Mouse (Mus musculus): ENCODE results near the gene Oprm1. TPM values are rescaled to one million over a fixed set of nuclear protein-coding genes. Genes with fewer than 3 reads are reported as not detected.

The Oprm1 gene
- polyA plus RNA-seq, 1 experiment from 2014 or later: not detected

DNA sequence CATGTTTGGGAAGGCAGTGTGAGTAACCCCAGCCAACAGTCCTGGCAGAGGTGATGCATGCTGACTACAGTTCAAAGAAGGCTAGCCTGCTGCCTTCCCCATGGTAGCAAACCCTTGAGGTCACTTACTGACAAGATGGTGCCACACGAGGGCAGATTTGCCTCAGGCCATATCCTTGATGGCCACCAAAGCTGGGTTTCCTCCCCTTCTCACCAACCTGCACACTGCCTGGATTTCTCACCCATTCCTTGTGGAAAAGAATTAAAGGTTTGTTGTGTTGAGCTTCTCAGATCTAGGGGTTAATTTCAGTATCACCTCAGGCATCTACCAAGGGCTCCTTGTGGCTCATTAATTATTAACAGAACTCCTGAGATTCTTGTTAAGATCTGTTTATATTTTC lies 256.9 kb downstream of the Oprm1 start:
- Histone ChIP-seq H3K4me1 (no peaks in the 10 kb centered on the region), H3K9me3 (replicated peaks) (no peaks in the 10 kb centered on the region), H3K27me3 (no peaks in the 10 kb centered on the region), H3K4me3 (replicated peaks) (no peak overlapping the region), H3K9ac (no peak overlapping the region), H3K36me3 (no peaks in the 10 kb centered on the region), H3K27ac (replicated peaks) (no peak overlapping the region), H3K4me2 (replicated peaks) (no peak overlapping the region)
- ATAC-seq (ENCODE audit: insufficient number of reproducible peaks, low FRiP score, low TSS enrichment, low read depth): no peak
- 10% methylated on average over 1 of the region's 1 CpGs for WGBS

DNA sequence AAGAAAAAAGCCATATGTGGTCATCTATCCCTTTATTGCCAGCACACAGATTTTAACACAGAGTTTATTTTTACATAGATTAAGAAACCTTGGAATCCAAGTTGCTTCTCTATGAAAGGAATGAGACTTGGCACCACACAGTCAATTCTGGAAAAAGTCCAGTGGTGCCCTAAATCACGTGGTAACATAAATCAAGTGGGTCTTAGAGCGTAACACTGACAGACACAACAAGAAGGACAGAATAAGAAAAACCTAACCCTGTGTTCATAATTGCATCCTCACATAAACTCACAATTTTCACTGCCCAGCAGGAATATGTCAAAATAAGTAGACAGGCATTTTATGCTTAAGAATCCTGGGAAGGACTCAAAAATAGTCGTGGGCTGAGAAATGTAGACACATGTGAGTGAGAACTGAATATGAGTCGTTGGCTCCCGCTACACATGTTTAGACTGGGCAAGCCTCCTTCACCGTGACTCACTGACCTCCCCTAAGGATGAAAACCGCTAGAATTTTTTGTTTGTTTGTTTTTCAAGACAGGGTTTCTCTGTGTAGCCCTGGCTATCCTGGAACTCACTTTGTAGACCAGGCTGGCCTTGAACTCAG lies 261.6 kb downstream of the Oprm1 start:
- WGBS: 59% methylated on average over 7 of the region's 7 CpGs
- Histone ChIP-seq H3K27ac (replicated peaks) (no peak overlapping the region), H3K4me2 (replicated peaks) (no peak overlapping the region), H3K27me3 (no peaks in the 10 kb centered on the region), H3K9ac (no peak overlapping the region), H3K9me3 (replicated peaks) (no peaks in the 10 kb centered on the region), H3K4me1 (no peaks in the 10 kb centered on the region), H3K4me3 (replicated peaks) (no peak overlapping the region), H3K36me3 (no peaks in the 10 kb centered on the region)
- no peak for ATAC-seq (ENCODE audit: insufficient number of reproducible peaks, low FRiP score, low TSS enrichment, low read depth)

DNA sequence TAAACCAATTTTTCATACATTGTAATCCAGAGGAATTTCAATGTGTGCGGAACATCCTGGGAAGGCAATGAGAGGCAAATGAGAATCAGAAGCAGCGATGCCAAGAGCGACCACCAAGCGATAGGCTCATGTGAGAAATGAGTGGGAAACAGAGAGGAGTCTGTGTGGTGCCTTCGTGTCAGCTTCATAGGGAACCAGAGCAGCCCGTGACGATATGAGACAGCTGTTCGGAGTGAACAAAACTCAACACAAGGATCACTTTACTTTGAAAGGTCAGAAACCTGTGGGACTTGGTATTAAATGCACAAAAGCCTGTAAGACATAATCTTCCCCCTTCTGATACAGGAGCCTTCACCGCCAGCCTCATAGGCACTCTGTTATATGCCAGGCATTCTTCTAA lies 262.2 kb downstream of the Oprm1 start:
- Histone ChIP-seq H3K4me3 (replicated peaks) (no peak overlapping the region), H3K9ac (no peak overlapping the region), H3K4me2 (replicated peaks) (no peak overlapping the region), H3K27ac (replicated peaks) (no peak overlapping the region), H3K36me3 (no peaks in the 10 kb centered on the region), H3K27me3 (no peaks in the 10 kb centered on the region), H3K4me1 (no peaks in the 10 kb centered on the region), H3K9me3 (replicated peaks) (no peaks in the 10 kb centered on the region)
- no peak for ATAC-seq (ENCODE audit: insufficient number of reproducible peaks, low FRiP score, low TSS enrichment, low read depth)
- WGBS: 69% methylated on average over 9 of the region's 9 CpGs

DNA sequence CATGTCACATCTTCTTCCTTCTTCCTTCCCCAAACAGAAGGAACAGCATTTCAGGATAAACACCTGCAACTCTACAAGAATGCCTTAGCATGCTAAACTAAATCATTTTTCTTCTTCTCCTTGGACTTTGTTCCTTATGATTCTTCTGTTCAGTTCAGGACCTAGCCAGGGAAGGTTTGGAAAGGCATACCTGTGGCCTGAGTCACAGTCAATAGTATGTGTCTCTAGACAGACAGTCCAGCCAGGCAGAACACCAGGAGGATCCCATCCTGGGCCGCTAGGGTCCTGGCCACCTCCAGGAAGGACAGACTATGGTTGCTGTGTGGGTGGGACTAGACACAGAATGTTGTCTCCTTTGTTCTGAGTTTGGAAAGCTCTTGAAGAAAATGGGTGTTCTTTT lies 266.7 kb downstream of the Oprm1 start:
- Histone ChIP-seq H3K27ac (replicated peaks) (no peak overlapping the region), H3K27me3 (no peaks in the 10 kb centered on the region), H3K9me3 (replicated peaks) (no peaks in the 10 kb centered on the region), H3K9ac (no peak overlapping the region), H3K4me1 (no peaks in the 10 kb centered on the region), H3K4me3 (replicated peaks) (no peak overlapping the region), H3K4me2 (replicated peaks) (no peak overlapping the region), H3K36me3 (no peaks in the 10 kb centered on the region)
- WGBS: 55% methylated on average over 1 of the region's 1 CpGs
- ATAC-seq (ENCODE audit: insufficient number of reproducible peaks, low FRiP score, low TSS enrichment, low read depth): no peak

DNA sequence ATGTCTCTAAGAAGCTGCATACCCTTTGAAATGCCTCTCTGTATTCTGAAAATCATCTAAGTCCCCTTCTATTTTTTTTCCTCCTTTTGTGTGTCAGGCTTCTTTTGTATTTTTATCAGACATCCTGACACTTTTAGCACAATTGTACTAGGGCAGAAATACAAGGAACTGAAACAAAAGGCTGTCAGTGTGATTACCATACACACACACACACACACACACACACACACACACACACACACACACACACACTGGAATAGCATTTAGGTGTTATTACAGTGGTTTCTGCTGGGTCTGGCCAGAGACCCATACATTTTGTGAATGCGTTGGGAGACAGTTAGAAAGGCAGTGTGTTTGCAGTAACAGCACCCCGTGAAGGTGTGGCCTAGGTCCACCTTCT lies 275.2 kb downstream of the Oprm1 start:
- Histone ChIP-seq H3K36me3 (no peaks in the 10 kb centered on the region), H3K9ac (no peak overlapping the region), H3K4me1 (no peaks in the 10 kb centered on the region), H3K4me3 (replicated peaks) (no peak overlapping the region), H3K27ac (replicated peaks) (no peak overlapping the region), H3K9me3 (replicated peaks) (no peaks in the 10 kb centered on the region), H3K4me2 (replicated peaks) (no peak overlapping the region), H3K27me3 (no peaks in the 10 kb centered on the region)
- WGBS: 94% methylated on average over 2 of the region's 2 CpGs
- no peak for ATAC-seq (ENCODE audit: insufficient number of reproducible peaks, low FRiP score, low TSS enrichment, low read depth)

DNA sequence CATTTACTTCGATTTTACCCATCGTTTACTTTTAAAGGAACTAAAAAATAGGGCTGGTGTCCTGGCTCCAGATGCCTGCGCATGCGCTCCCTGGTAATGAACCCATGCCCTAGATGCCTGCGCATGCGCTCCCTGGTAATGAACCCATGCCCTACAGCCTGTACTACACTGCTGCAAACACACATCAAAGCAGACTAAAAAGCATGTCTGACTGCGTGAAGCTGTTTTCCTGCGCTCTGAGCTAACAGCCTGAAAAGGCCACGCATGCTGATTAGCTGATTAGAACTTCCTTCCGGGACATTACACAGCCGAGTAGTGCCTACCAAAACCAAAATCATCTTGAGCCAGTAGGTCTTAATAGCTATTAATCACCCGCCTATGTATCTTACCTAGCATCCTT lies 277.2 kb downstream of the Oprm1 start:
- Histone ChIP-seq H3K27me3 (no peaks in the 10 kb centered on the region), H3K4me3 (replicated peaks) (no peak overlapping the region), H3K9ac (no peak overlapping the region), H3K9me3 (replicated peaks) (no peaks in the 10 kb centered on the region), H3K4me2 (replicated peaks) (no peak overlapping the region), H3K27ac (replicated peaks) (no peak overlapping the region), H3K36me3 (no peaks in the 10 kb centered on the region), H3K4me1 (no peaks in the 10 kb centered on the region)
- 70% methylated on average over 12 of the region's 12 CpGs for WGBS
- ATAC-seq (ENCODE audit: insufficient number of reproducible peaks, low FRiP score, low TSS enrichment, low read depth): no peak

DNA sequence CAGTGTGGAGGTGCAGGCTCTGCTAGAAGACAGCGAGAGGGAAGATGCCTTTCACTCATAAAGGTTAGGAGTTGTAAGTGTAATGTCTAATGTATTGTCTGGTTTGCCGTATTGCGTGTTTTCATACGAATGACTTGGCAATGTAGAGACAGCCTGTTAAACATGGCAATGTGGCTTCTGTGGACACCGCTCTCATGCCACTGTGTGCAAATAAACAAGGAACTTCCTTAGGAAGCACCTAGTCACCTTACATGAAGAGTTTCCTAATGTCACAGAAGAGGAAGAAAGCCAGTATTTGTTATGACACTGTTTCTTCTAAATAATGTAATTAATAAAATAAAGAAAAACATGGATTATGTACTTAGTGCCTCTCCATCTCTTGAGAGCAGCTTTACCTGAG lies 278.9 kb downstream of the Oprm1 start:
- Histone ChIP-seq H3K9ac (no peak overlapping the region), H3K9me3 (replicated peaks) (no peaks in the 10 kb centered on the region), H3K27me3 (no peaks in the 10 kb centered on the region), H3K36me3 (no peaks in the 10 kb centered on the region), H3K4me1 (no peaks in the 10 kb centered on the region), H3K4me3 (replicated peaks) (no peak overlapping the region), H3K27ac (replicated peaks) (no peak overlapping the region), H3K4me2 (replicated peaks) (no peak overlapping the region)
- ATAC-seq (ENCODE audit: insufficient number of reproducible peaks, low FRiP score, low TSS enrichment, low read depth): no peak
- 91% methylated on average over 5 of the region's 5 CpGs for WGBS

DNA sequence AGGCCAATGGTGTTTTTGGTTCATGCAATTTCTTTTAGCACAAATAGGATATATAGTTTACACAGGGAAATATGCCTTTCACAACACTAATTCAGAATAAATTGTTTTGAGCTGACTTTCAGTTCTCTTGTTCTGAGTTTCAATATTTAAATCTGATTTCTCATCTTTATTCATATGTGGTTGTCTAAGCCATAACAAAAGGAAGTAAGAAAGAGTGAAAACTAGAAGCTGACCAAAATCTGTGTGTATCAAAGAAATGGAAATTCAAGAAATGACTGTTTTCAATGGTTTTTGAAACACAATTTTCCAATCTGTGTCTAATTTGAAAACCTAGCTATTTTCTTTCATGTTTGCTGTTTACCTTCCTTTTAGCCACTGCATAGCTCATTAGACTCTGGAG lies 282.7 kb downstream of the Oprm1 start:
- ATAC-seq (ENCODE audit: insufficient number of reproducible peaks, low FRiP score, low TSS enrichment, low read depth): no peak
- no peaks in the 10 kb centered on the region for H3K27me3 ChIP-seq
- no peak overlapping the region for H3K27ac ChIP-seq (replicated peaks)
- H3K4me3 ChIP-seq (replicated peaks): no peak overlapping the region
- no peaks in the 10 kb centered on the region for H3K36me3 ChIP-seq
- H3K4me2 ChIP-seq (replicated peaks): no peak overlapping the region
- no peaks in the 10 kb centered on the region for H3K9me3 ChIP-seq (replicated peaks)
- no peak overlapping the region for H3K9ac ChIP-seq
- no peaks in the 10 kb centered on the region for H3K4me1 ChIP-seq

DNA sequence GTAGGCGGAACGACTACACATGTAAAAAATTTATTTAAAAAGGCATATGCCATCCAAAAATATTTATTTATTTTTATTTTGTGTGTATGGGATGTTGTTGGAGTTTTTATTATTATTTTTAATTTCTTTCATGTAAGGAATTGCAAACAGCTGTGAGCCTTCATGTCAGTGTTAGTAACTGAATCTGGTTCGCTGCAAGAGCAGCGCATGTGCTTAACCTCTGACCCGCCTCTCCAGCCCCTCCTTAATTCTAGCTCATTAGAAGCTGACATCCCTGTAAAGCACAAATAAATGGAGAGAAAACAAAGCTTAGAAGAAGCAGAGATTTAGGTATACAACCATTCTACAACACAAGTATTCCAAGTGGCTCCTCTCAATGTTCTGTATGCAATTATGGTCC lies 285.6 kb downstream of the Oprm1 start:
- WGBS: 62% methylated on average over 5 of the region's 5 CpGs
- no peak overlapping the region for H3K4me2 ChIP-seq (replicated peaks)
- H3K9me3 ChIP-seq (replicated peaks): no peaks in the 10 kb centered on the region
- no peak overlapping the region for H3K4me3 ChIP-seq (replicated peaks)
- no peaks in the 10 kb centered on the region for H3K36me3 ChIP-seq
- H3K4me1 ChIP-seq: no peaks in the 10 kb centered on the region
- no peak overlapping the region for H3K27ac ChIP-seq (replicated peaks)
- H3K27me3 ChIP-seq: no peaks in the 10 kb centered on the region
- ATAC-seq (ENCODE audit: insufficient number of reproducible peaks, low FRiP score, low TSS enrichment, low read depth): no peak
- no peak overlapping the region for H3K9ac ChIP-seq

DNA sequence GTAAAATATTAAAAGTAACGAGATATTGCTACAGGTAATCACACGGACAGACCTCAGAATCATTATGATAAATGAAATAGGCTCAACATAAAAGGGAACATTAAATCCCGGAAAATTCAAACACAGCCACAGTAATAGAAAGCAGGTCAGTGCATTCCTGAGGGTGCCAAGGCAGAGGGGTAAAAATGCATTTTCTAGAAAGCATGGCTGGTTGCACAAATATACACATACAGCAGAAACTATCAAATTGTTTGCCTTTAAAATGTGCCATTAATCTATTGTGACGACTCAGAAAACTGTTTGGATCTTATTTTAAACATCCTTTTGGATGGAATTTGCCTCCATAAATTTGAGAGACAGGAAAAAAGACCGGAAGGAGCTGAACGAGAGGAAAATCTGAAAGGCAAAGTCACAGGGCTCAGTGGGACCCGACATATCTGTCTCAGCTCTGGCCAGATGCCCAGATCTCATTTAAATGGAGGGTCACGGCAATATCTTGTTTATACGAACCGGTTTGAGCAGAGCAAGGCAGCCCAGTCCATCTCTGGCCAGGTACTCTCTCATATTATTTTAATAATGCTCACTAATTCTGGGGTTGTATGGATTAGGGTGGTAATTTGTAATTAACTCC lies 289.1 kb downstream of the Oprm1 start:
- Histone ChIP-seq H3K4me1 (0 out of 2 replicates have a peak, but pooled peaks cover 2% of the 10 kb centered on the region), H3K27ac (replicated peaks) (no peak overlapping the region), H3K36me3 (no peaks in the 10 kb centered on the region), H3K9me3 (replicated peaks) (no peaks in the 10 kb centered on the region), H3K4me2 (replicated peaks) (no peak overlapping the region), H3K27me3 (no peaks in the 10 kb centered on the region), H3K9ac (no peak overlapping the region), H3K4me3 (replicated peaks) (no peak overlapping the region)
- 32% methylated on average over 10 of the region's 10 CpGs for WGBS
- no peak for ATAC-seq (ENCODE audit: insufficient number of reproducible peaks, low FRiP score, low TSS enrichment, low read depth)

DNA sequence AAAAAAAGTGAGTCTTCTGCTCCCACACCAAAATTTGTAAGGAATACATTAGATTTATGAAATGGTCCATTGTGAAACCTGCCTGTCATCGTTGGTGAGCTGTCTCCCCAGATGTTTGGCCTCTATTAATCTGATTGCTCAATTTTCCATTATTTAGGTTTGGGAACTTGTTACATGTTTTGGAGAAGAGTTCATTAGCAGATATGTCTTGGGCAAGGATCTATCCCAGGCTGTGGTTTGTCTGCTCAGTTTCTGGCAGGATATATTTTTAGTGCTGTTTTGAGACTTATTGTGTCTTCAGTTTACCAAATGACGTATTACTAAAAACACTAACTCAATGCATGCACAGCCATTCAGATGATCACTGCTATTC lies 289.6 kb downstream of the Oprm1 start:
- Histone ChIP-seq H3K9ac (no peak overlapping the region), H3K27me3 (no peaks in the 10 kb centered on the region), H3K4me1 (0 out of 2 replicates have a peak, but pooled peaks cover 7% of the 10 kb centered on the region), H3K36me3 (no peaks in the 10 kb centered on the region), H3K4me2 (replicated peaks) (no peak overlapping the region), H3K4me3 (replicated peaks) (no peak overlapping the region), H3K27ac (replicated peaks) (no peak overlapping the region), H3K9me3 (replicated peaks) (no peaks in the 10 kb centered on the region)
- 47% methylated on average over 2 of the region's 2 CpGs for WGBS
- ATAC-seq (ENCODE audit: insufficient number of reproducible peaks, low FRiP score, low TSS enrichment, low read depth): no peak

DNA sequence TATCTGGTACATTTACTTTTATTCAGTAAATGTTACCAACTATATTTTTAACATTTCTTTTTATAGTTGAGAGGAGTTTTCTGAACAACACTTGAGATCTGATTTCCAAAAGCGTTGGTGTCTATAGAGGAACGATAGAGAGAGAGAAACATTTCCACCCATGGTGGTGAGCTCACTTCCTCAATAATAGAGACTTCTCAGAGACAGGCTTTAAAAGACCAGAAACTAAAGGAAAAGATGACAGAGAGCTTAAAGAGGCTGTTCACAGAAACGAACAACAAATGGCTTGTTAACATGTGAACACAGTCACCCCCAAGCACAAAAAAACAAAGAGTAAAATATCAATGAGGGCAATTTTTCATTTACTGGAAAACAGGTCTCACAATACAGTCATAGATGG lies 291.6 kb downstream of the Oprm1 start:
- no peaks in the 10 kb centered on the region for H3K9me3 ChIP-seq (replicated peaks)
- no peak for ATAC-seq (ENCODE audit: insufficient number of reproducible peaks, low FRiP score, low TSS enrichment, low read depth)
- no peak overlapping the region for H3K27ac ChIP-seq (replicated peaks)
- no peak overlapping the region for H3K4me3 ChIP-seq (replicated peaks)
- no peaks in the 10 kb centered on the region for H3K36me3 ChIP-seq
- H3K4me1 ChIP-seq: 0 out of 2 replicates have a peak, but pooled peaks cover 8% of the 10 kb centered on the region
- H3K9ac ChIP-seq: no peak overlapping the region
- no peak overlapping the region for H3K4me2 ChIP-seq (replicated peaks)
- 80% methylated on average over 3 of the region's 3 CpGs for WGBS
- H3K27me3 ChIP-seq: no peaks in the 10 kb centered on the region
